Mouse (Mus musculus): Measurements from ENCODE around the gene Snx21. TPM values are rescaled to one million over a fixed set of nuclear protein-coding genes. Genes with fewer than 3 reads are reported as not detected.
"Not testable (repeated sequence)": the region's sequence is repeated elsewhere in the genome, so short reads cannot be mapped to it uniquely, and the experiment has no call there.

The Snx21 gene
- total RNA-seq, 2 experiments from 2014 or later = 54.4 to 57.2 TPM

DNA sequence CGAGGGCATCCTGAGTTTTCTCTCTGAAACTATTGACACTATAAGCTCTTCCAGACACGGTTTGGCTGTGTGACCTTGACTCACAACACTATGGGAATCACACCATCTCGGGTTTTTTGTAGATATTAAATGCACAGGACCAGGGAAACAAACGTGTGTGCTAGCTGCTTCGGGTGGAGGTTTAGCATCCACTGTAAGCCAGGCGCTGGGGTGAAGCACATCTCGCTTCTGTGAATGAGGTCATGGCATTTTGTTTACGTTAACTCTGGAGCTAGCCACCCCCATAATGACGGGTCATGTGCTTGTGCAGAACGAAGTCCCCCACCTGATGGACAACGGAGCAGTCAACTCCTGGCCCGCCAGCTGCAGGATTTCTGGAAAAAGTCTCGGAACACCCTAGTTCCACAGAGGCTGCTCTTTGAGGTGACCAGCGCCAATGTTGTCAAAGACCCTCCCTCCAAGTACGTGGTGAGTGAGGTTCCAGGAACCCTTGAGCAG is 814 bp downstream of the Snx21 start:
- no peak for DNase-seq (ENCODE audit: extremely low spot score in 1 of 2, low spot score in 2 of 2)
- Histone ChIP-seq H3K27ac (peak overlapping the region; percentile 96), H3K4me3 (peak overlapping the region; percentile 89)
- TF ChIP-seq CTCF (IDR thresholded peaks at IDR 0.05) = no peak
- intact Hi-C loops (cut with DNase I) = loop anchor here (5.0 kb wide), 1 partner anchor 109 kb away; no protein-coding TSS in a partner anchor

DNA sequence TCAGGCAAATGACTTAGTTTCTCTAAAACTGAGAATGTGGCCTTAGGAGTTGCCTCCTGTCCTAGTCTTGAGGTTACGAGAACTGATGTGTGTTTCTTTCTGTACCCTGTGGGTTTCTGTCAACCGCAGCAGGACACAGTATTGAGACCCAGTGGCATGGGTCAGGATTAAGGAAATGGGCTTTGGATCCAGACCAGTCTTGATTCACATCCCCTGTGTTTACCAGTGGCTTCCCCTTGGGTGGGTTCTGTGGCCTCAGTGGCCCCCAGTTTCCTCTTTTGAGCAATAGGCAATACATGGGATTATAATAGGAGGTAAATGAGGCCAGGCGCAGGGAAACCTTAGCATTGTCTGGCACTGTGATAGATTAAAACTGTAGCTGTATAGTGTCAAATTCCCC is 1.4 kb downstream of the Snx21 start:
- H3K4me3 ChIP-seq = peak overlapping the region; percentile 89
- H3K27ac ChIP-seq = peak overlapping the region; percentile 96
- DNase-seq (ENCODE audit: extremely low spot score in 1 of 2, low spot score in 2 of 2) = no peak
- no peak for TF ChIP-seq CTCF (IDR thresholded peaks at IDR 0.05)
- intact Hi-C loops (cut with DNase I) = loop anchor here (5.0 kb wide), 1 partner anchor 110 kb away; no protein-coding TSS in a partner anchor

DNA sequence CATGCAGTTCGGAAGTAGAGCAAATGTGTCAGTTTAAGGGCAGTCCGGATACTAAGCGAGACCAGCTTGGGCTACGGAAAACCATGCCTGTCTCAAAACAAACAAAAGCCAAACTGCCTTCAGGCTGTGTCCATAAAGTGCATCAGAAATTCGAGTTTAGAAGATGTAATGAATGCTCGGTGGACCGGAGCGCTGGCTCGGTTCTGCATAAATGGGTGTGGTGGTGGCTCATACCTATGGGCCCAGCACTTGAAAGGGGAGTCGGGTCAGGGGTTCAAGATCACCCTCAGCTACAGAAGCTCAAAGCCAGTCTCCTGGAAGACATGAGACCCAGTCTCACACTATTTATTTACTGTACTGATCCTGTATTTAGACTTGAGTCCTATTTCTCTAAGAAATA is 2.2 kb downstream of the Snx21 start:
- Histone ChIP-seq H3K4me3 (peak overlapping the region; percentile 89), H3K27ac (no peak overlapping the region)
- no peak for DNase-seq (ENCODE audit: extremely low spot score in 1 of 2, low spot score in 2 of 2)
- intact Hi-C loops (cut with DNase I) = loop anchor here (5.0 kb wide), 1 partner anchor 110 kb away; no protein-coding TSS in a partner anchor
- no peak for TF ChIP-seq CTCF (IDR thresholded peaks at IDR 0.05)

DNA sequence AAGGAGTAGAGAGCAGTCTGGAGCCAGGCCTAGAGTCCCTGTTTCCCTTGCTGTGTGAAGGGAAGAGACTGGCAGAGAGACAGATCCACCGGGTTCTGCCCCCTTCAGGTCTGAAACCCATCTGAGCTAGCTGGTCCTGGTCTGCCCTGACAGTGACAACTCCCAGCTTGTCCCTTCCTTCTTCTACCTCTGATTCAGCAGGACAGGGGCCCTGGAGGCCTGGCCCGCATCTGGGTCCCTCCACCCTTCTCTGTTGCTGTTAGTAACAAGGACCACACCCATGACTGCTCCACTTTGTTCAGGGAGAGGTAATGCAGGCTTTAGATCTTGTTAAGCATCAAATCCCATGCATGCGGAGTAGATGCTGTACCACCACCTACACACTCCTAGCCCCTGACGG is 2.8 kb downstream of the Snx21 start:
- H3K27ac ChIP-seq = 0 out of 2 replicates have a peak overlapping the region, but pooled peaks have one; percentile 13
- DNase-seq (ENCODE audit: extremely low spot score in 1 of 2, low spot score in 2 of 2) = no peak
- peak overlapping the region; percentile 89; the same call in 1 of the 2 replicates for H3K4me3 ChIP-seq
- no peak for TF ChIP-seq CTCF (IDR thresholded peaks at IDR 0.05)
- intact Hi-C loops (cut with DNase I) = loop anchor here (5.0 kb wide), 1 partner anchor 111 kb away; no protein-coding TSS in a partner anchor

DNA sequence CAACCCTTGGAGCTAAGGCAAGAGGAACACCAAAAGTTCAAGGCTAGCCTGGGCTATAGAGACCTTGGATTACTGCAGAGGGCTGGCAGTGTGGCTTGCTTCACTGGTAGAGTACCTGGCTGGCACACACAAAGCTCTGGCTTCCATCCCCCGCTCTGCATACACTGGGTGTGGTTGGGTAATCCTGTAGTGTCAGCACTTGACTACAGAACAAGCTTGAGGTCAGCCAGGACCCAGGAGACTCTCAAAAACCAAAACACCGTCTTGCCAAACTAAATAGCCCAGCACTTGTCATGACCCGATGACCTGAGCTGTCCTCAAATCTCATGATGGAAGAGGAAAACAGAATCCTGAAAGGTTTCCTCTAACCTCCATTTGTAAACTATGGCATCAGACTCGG is 4.8 kb downstream of the Snx21 start:
- no peak for DNase-seq (ENCODE audit: extremely low spot score in 1 of 2, low spot score in 2 of 2)
- Histone ChIP-seq H3K27ac (no peak overlapping the region), H3K4me3 (no peak overlapping the region)
- intact Hi-C loops (cut with DNase I) = no loop called here
- TF ChIP-seq CTCF (IDR thresholded peaks at IDR 0.05) = no peak

DNA sequence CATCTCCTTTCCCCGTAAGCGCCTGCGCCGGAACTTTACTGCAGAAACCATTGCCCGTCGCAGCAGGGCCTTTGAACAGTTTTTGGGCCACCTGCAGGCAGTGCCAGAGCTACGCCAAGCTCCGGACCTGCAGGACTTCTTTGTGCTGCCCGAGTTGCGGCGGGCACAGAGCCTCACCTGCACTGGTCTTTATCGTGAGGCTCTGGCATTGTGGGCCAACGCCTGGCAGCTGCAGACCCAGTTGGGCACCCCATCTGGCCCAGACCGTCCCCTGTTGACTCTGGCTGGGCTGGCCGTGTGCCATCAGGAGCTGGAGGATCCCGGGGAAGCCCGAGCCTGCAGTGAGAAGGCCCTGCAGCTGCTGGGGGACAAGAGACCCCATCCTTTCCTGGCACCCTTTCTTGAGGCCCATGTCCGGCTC is 6.2 kb downstream of the Snx21 start:
- H3K27ac ChIP-seq = no peak overlapping the region
- no peak for DNase-seq (ENCODE audit: extremely low spot score in 1 of 2, low spot score in 2 of 2)
- intact Hi-C loops (cut with DNase I) = no loop called here
- TF ChIP-seq CTCF (IDR thresholded peaks at IDR 0.05) = no peak
- no peak overlapping the region for H3K4me3 ChIP-seq

DNA sequence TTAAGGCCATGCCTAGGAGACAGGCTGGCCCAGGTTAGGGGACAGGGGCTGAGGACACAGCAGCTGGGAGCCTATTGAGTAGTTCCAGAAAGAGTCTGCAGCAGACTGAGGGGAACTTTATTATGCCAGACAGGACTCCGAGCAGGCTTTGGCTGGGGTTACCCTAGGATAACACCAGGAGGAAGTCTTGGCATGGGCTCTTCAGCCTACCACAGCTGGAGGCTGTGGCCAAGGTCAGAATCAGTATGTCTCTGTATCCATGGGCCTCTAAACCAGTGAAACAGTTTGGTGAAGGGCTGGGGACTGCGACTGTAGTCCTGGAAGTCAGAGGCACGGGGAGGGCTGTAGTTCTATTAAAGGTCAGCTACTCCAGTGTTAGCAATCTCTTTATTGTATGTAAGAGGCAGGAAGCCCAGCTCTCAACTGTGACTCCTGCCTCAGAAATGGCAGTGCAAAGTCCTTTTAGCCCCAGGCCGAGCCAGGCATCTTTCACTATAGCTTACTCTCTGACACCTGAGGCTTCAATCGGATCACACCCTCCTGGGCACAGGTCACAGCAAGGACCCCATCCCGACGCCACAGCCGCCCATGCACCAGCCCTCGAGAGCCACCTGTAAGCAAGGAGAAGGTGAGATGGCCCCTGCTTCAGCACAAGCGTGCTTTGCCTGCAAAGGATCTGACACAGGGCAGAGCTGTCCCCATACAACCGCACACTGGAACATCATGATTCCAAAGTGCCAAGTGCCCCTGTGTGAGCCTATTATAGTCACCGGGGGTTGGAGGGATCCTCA is 7.0 kb downstream of the Snx21 start:
- intact Hi-C loops (cut with DNase I) = no loop called here
- TF ChIP-seq CTCF (IDR thresholded peaks at IDR 0.05) = no peak
- no peak for DNase-seq (ENCODE audit: extremely low spot score in 1 of 2, low spot score in 2 of 2)
- Histone ChIP-seq H3K27ac (no peak overlapping the region), H3K4me3 (no peak overlapping the region)

DNA sequence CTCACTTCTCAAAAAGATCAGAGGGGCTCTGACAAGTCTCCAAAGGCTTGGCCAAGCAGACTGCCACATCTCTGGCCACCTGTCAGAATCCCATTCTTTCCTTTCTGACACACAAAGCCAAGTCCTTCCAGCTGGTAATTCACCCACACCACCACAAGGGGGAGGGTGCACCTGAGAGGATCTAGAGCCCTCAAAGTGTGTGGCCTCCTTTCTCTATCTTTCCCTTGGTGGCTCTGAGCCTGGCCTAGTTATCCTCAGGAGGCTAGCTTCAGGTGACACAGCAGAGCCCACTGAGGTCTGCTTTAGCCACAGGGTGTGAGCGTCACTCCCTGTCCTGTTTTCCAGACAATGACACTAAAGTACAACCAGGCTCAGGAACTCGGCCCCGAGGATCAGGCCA is 7.6 kb downstream of the Snx21 start:
- TF ChIP-seq CTCF (IDR thresholded peaks at IDR 0.05) = peak; percentile 78
- Histone ChIP-seq H3K27ac (no peak overlapping the region), H3K4me3 (no peak overlapping the region)
- intact Hi-C loops (cut with DNase I) = no loop called here
- DNase-seq (ENCODE audit: extremely low spot score in 1 of 2, low spot score in 2 of 2) = peak in 1 of 2 experiments; percentile 62

DNA sequence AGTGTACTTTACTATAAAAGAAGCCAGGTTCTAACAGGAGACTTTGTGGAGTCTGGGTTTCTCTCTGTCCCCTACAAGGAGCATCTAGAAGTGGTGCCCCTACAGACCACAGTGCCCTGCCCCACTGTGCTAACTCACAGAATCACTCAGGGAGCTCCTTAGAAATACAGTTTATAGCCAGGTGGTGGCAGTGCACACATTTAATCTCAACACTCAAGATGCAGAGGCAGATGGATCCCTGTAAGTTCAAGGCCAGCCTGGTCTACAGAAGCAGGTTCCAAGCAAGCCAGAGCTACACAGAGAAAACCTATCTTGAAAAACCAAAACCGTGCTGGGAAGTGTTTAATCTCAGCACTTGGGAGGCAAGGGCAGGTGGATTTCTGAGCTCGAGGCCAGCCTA is 8.1 kb downstream of the Snx21 start:
- Histone ChIP-seq H3K27ac (no peak overlapping the region), H3K4me3 (no peak overlapping the region)
- intact Hi-C loops (cut with DNase I) = no loop called here
- DNase-seq (ENCODE audit: extremely low spot score in 1 of 2, low spot score in 2 of 2) = no peak
- no peak for TF ChIP-seq CTCF (IDR thresholded peaks at IDR 0.05)

DNA sequence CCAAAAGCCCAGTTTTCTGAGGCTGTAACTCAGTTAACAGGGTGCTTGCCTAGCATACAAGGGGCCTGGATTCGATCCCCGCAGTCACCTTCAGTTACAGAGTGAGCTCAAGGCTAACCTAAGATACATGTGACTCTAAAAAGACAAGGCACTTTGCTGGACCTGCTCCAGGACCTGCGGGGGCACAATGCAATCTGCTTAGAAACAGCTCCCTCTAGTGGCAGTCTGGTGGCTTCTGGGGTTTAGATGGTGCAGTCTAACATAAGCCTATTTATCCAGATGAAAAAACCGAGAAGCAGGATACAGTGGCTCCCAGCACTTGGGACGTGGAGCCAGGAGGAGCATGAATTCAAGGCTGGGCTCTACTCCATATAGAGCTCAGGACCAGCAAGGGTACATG is 8.7 kb downstream of the Snx21 start:
- TF ChIP-seq CTCF (IDR thresholded peaks at IDR 0.05) = peak; percentile 91
- H3K4me3 ChIP-seq = no peak overlapping the region
- intact Hi-C loops (cut with DNase I) = no loop called here
- peak; percentile 75 to 80 for DNase-seq (ENCODE audit: extremely low spot score in 1 of 2, low spot score in 2 of 2)
- H3K27ac ChIP-seq = no peak overlapping the region

DNA sequence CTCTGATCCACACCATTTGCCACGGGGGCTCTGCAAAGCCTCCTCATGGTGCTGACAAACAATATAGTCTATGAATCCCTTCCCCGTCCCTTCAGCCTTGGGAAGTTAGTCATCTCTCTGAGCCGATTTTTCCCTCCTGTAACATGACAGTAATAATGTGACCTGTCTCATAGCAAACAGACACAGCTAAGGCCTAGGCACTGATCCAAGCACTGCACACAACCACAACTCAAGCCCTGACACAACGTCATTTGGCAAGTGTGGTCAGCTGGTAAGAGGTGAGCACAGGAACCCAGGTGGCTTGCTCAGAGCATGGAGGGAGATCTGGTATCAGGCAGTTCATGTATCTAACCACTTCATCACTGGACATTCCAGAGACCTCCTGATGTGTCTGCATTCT is 10.2 kb downstream of the Snx21 start:
- no peak for DNase-seq (ENCODE audit: extremely low spot score in 1 of 2, low spot score in 2 of 2)
- Histone ChIP-seq H3K27ac (no peak overlapping the region), H3K4me3 (no peak overlapping the region)
- intact Hi-C loops (cut with DNase I) = no loop called here
- no peak for TF ChIP-seq CTCF (IDR thresholded peaks at IDR 0.05)

DNA sequence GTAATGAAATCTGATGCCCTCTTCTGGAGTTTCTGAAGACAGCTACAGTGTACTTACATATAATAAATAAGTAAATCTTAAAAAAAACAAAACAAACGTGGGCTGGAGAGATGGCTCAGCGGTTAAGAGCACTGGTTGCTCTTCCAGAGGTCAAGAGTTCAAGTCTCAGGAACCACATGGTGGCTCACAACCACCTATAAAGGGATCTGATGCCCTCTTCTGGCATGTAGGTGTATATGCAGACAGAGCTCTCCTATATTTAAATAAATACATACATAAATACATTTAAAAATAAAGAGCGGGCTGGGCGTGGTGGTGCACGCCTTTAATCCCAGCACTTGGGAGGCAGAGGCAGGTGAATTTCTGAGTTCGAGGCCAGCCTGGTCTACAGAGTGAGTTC is 12.9 kb downstream of the Snx21 start:
- TF ChIP-seq CTCF (IDR thresholded peaks at IDR 0.05) = peak; percentile 44
- intact Hi-C loops (cut with DNase I); DNase-seq (ENCODE audit: extremely low spot score in 1 of 2, low spot score in 2 of 2); H3K4me3 ChIP-seq; H3K27ac ChIP-seq: not testable (repeated sequence)

All from left cerebral cortex, adult 2 months (tissue).